Mouse (Mus musculus): ENCODE measurements around the gene Slc30a2.

DNA sequence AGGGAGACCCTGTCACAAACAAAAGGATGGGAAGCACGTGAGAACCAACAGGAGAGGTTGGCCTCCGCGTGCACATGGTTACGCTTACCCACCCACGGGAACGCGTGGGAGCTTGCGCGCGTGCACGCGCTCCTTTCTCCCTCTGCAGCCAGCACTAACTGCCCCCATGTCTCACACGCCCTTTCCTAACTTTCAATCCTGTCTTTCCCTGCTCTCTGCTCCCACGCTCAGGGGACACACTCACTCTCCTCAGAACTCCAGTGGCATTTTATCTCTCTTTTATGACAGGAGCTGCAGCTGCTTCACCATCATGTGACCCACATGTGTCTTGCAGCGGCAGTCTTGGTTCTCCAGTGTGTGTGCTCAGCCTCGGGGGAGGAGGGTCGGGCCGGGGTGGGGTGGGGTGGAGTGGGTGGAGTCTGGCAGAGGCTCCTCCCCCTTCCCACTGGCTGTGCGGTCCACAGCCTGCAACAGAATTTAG, 58.2 kb downstream of the Slc30a2 start:
- TF ChIP-seq CTCF (IDR thresholded peaks at IDR 0.05; ENCODE audit: borderline replicate concordance, insufficient read depth, low read depth, low read length) (no peak), POLR2A (IDR thresholded peaks at IDR 0.05; ENCODE audit: borderline replicate concordance, insufficient read depth, low read length) (no peak)

All from cerebellum, adult 2 months (tissue).